Mouse (Mus musculus) spleen, postnatal 36 days (tissue): Measurements from ENCODE around the gene B3glct.

Experiments
- DNase-seq, 2 experiments: peaks; one replicate each; pipeline ENCODE4 v3.0.0; 2022; ENCODE audit warnings: low spot score in 2 of 2, mixed read lengths in 1 of 2

The B3glct gene

GRCm38 (mm10) chr5:149748640-149749580, 70.9 kb downstream of the B3glct start:
- DNase-seq = no peak

GRCm38 (mm10) chr5:149751861-149752260, 73.8 kb downstream of the B3glct start:
- DNase-seq = no peak

GRCm38 (mm10) chr5:149753073-149753472, 75.0 kb downstream of the B3glct start:
- no peak for DNase-seq

- DNase-seq = no peak
Measured at GRCm38 (mm10) chr5:149767116-149767515, 89.1 kb downstream of the B3glct start.

GRCm38 (mm10) chr5:149767651-149768301, 89.7 kb downstream of the B3glct start:
- no peak for DNase-seq

GRCm38 (mm10) chr5:149769666-149770065, 91.6 kb downstream of the B3glct start:
- no peak for DNase-seq

- DNase-seq = no peak
Measured at GRCm38 (mm10) chr5:149776038-149776437, 98.0 kb downstream of the B3glct start.

- no peak for DNase-seq
Measured at GRCm38 (mm10) chr5:149779740-149780139, 101.7 kb downstream of the B3glct start.

- no peak for DNase-seq
Measured at GRCm38 (mm10) chr5:149780411-149780810, 102.4 kb downstream of the B3glct start.

GRCm38 (mm10) chr5:149790087-149790486, 112.1 kb downstream of the B3glct start:
- DNase-seq = no peak

- no peak for DNase-seq
Measured at GRCm38 (mm10) chr5:149810071-149810470, 132.0 kb downstream of the B3glct start.

GRCm38 (mm10) chr5:149811835-149812234, 133.8 kb downstream of the B3glct start:
- no peak for DNase-seq
